Mouse (Mus musculus) forelimb bud, embryonic 11.5 days (tissue): ENCODE results near the gene Bsdc1.
A peak's percentile ranks its signal among the peaks of the same experiment; 100 is the strongest.
"Not testable (repeated sequence)": the region's sequence is repeated elsewhere in the genome, so short reads cannot be mapped to it uniquely, and the experiment has no call there.

Experiments
- DNase-seq: peaks from one replicate; pipeline ENCODE4 v3.0.0-alpha.2; 2012; ENCODE audit warnings: low read depth, low spot score

Bsdc1 gene

DNA sequence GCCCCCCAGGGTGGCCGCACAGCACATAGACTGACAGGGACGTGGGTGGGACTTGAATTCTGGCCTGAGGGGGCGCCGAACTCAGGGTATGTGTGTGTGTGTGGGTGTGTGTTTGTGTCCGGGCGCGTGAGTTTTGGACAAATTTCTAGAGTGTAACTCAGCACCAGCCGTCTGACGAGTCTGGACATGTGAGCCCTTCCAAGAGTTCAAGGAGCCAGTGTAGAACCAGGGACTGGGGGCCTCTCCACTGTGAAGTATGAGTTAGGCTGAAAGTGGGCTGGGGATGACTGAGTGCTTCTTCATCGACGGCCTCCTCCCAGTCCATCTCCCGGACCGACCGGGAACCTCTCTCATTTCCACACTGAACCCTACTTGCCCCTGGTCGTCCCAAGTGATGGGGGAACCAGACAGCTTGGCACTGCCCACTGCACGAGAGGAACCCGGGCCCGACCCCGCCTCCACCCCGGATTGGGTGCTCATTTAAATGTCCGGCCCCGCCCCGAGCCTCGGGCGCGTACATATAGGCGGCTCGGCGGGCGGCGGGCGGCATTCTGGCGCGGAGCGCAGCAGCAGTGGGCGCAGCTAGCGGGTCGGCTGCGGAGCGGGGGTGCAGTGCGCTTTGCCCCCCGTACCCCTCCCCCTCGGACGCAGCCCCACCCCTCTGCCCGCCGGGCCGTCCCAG, 51.8 kb downstream of the Bsdc1 start, which contains the start of gene Marcksl1:
Marcksl1 (plus strand) TSS at position 496 of the 682 bp plus-strand sequence.
- DNase-seq, result peak; percentile 82

- DNase-seq, result no peak
Measured at GRCm38 (mm10) chr4:129513891-129514290, 52.5 kb downstream of the Bsdc1 start.

GRCm38 (mm10) chr4:129514300-129514898, 53.0 kb downstream of the Bsdc1 start:
- DNase-seq, result peak; percentile 73

GRCm38 (mm10) chr4:129516925-129517324, 55.5 kb downstream of the Bsdc1 start:
- no peak for DNase-seq

- DNase-seq, result no peak
Measured at GRCm38 (mm10) chr4:129518519-129518918, 57.1 kb downstream of the Bsdc1 start.

DNA sequence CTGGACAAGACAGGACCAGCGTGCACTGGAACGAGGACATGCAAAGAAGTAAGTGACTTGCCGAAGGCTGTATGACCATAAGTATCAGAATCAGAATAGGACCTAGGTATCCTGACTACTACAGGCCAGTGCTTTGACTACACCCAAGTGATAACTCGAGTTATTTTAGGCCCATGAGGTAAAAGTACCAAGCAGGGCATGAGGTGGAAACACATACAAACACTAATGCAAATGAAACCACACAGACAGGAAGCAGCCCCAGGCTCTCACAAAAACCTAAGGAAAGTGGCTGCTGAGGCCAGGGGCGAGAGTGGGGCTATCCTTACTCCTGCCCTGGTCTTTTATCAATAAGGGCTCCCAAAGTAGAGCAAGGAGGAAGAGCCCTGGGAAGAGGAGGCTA, 64.0 kb downstream of the Bsdc1 start:
- no peak for DNase-seq

DNA sequence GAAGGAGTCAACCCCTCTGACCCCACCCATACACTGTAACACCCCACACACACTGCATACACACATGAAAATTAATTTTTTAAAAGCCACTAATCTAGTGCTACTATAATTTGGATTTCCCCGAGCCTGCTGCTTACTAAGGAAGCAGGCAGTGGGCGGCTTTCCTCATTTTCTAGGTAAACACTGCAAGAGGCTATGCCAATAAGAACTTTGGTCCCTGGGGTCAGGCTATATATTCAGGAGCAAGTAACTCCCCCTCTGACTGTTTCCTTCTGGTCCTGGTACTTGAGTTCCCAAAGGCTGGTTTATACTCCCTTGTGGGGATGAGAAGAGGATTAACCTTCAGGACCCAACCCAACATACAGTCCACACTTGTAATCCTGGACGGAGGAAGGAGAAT, 64.5 kb downstream of the Bsdc1 start:
- DNase-seq, result no peak

DNA sequence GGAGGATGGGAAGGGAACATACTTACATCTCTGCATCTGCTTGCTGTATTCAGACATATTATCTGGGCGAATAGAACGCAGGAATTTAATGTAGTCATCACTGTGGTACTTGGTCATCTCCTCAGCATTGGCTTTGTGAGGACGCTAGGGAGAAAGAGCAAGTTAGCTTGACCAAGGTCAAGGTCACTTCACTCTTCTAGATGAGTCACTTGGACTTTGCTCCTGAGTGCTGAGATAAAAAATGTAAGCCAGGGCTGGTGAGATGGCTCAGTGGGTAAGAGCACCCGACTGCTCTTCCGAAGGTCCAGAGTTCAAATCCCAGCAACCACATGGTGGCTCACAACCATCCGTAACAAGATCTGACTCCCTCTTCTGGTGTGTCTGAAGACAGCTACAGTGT, 67.5 kb downstream of the Bsdc1 start:
- DNase-seq, result not testable (repeated sequence)
